Mouse (Mus musculus): ENCODE measurements around the gene Tns2.
A peak's percentile ranks its signal among the peaks of the same experiment; 100 is the strongest.

Gene Tns2

DNA sequence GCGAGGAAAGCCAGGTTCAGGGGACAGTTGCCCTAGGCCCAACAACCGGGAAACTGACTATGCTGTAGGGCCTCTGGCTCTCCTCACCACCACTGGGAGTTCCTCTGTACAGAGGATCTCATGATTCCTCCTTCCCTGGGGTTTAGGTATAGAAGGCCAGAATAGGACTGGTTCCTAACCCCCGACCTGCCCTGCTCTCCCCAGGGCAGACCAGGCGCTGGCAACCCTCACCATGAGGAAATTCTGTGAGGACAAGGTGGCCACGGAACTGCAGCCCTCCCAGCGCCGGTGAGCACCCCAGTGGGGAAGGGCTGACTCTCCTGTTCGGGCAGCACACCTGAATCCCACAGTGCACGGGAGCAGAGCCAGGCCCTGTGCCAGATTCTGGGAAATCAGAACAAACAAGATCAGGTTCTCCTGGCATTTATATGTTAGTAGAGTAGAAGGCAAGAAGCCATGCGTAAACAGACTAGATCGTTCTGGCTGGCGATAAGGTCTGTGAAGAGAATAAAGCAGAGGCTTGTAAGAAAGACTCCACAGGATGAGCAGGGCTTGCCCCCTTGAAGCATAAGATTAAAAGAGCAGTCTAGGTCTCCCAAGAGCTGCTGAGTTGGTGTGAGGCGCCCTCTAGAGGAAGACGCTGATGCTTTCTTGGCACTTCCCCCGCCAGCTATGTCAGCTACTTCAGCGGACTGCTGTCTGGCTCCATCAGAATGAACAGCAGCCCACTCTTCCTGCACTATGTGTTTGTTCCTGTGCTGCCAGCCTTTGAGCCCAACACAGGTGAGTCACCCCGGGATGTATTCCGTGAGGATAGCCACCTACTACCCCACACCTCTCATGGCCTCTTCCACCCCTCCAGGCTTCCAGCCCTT, 8.7 kb downstream of the Tns2 start:
- peak; percentile 63 for DNase-seq (ENCODE audit: extremely low spot score, low spot score)

- no peak for DNase-seq (ENCODE audit: extremely low spot score, low spot score)
Measured at GRCm38 (mm10) chr15:102110271-102110670, 10.1 kb downstream of the Tns2 start.

DNA sequence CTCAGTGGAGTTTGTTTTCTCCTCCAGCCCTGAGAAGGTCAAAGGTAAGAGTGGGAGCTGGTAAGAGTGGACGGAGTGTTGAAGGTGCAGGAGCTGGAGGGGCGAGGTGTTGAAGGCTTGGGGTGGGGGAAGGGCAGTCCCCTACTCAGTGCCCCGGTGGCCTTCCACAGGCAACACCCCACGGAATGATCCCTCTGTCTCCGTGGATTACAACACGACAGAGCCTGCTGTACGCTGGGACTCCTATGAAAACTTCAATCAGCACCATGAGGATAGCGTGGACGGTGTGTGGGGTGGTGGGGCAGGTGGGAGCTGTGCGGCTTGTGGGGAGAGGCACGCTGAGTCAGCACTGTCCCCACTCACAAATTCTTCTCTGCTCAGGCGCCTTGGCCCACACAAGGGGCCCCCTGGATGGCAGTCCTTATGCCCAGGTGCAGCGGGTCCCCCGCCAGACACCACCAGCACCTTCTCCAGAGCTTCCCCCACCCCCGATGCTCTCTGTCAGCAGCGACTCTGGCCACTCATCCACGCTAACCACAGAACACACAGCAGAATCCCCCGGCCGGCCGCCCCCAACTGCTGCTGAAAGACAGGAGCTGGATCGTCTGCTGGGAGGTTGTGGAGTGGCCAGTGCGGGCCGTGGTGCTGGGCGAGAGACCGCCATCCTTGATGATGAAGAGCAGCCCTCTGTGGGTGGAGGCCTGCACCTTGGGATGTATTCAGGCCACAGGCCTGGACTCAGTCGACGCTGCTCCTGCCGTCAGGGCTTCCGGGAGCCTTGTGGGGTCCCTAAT, 10.7 kb downstream of the Tns2 start:
- DNase-seq (ENCODE audit: extremely low spot score, low spot score), result no peak

GRCm38 (mm10) chr15:102111495-102111829, 11.2 kb downstream of the Tns2 start:
- no peak for DNase-seq (ENCODE audit: extremely low spot score, low spot score)

GRCm38 (mm10) chr15:102112181-102112580, 12.0 kb downstream of the Tns2 start:
- no peak for DNase-seq (ENCODE audit: extremely low spot score, low spot score)

GRCm38 (mm10) chr15:102112827-102113226, 12.6 kb downstream of the Tns2 start:
- no peak for DNase-seq (ENCODE audit: extremely low spot score, low spot score)

- no peak for DNase-seq (ENCODE audit: extremely low spot score, low spot score)
Measured at GRCm38 (mm10) chr15:102113674-102114073, 13.5 kb downstream of the Tns2 start.

GRCm38 (mm10) chr15:102114651-102115260, 14.5 kb downstream of the Tns2 start:
- DNase-seq (ENCODE audit: extremely low spot score, low spot score), result no peak

DNA sequence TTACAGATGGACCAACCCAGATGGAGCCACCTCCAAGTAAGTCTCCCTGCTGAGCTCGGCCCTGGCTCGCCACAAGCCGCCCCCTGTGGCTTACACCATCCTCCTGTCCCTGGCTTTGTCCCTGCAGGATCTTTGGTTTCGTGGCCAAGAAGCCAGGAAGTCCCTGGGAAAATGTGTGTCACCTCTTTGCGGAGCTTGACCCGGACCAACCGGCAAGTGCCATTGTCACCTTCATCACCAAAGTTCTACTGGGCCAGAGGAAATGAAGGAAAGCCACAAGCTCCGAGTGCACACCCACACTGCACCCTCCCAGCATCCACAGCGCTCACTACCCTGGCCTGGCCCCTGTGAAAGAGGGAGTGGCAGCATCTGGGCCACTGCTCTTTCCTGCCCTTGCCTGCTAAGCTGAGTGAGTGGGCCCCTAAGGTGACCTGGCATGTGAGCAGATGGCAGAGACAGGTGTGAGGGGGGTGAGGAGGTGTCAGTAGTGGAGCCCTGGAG, 15.6 kb downstream of the Tns2 start:
- no peak for DNase-seq (ENCODE audit: extremely low spot score, low spot score)

GRCm38 (mm10) chr15:102116753-102117415, 16.7 kb downstream of the Tns2 start:
- no peak for DNase-seq (ENCODE audit: extremely low spot score, low spot score)

DNA sequence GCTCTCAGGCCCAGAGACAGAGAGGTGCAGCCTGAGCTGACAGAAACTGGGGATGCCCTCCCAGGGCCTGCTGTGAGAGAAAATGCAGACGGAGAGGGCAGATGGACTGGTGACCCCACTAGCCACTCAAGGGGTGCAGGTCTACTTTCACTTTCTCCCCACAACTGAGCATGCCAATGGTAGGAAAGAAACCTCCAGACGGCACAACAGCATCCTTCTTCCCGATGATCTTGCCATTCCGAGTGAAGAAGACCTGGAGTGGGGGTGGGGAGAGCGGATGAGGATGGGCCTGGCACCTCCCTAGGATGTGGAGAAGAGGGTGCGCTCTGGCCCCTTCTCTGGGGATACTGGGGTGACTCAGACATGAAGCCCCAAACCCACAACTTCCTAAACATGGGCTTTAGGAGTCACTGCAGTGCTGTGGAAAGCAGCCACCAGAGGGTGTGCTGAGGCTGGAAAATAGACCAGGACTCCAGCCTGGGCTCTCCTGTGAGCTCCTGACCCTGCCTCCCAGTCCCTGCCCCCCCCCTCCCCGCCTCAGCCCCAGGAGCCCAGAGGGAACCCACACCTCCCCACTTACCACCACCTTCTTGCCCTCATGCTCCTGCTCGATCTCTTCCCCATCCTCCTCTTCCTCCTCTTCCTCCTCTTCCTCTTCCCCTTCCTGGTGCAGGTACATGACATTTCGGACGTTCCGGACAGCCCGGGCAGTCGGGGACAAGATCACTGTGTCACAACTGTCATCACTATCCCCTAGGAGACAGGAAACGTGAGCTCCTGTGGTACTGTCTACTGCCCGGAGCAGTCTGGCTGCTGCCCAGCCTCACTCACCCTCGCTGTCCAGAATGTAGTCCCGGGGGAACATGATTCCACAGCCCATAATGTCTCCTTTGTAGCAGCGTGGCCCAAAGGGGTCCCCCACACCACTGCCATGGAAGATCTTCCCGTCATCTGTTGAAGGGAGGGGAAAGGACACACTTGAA, 17.5 kb downstream of the Tns2 start:
- DNase-seq (ENCODE audit: extremely low spot score, low spot score), result no peak

- DNase-seq (ENCODE audit: extremely low spot score, low spot score), result no peak
Measured at GRCm38 (mm10) chr15:102118591-102118990, 18.4 kb downstream of the Tns2 start.

GRCm38 (mm10) chr15:102119121-102119830, 19.1 kb downstream of the Tns2 start:
- no peak for DNase-seq (ENCODE audit: extremely low spot score, low spot score)

- DNase-seq (ENCODE audit: extremely low spot score, low spot score), result no peak
Measured at GRCm38 (mm10) chr15:102119831-102120170, 19.6 kb downstream of the Tns2 start.

DNA sequence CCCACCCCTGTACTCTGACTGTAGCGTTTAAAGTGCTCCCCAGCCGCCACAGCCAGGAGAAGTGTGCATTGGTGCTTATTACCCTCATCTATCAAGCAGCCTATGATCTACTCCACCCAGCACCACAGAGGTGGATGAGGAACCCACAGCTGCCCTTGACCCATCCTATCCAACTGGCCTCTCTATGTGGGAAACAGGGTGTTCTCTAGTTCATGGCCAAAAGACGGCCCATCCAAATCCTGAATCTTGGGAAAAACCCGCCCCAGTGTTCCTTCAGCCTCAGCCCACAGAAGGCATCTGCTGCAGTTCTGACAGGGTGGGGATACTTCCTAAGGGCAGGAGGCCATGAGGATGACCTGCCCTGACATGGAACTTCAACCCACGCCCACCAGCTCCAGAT, 20.3 kb downstream of the Tns2 start:
- no peak for DNase-seq (ENCODE audit: extremely low spot score, low spot score)

DNA sequence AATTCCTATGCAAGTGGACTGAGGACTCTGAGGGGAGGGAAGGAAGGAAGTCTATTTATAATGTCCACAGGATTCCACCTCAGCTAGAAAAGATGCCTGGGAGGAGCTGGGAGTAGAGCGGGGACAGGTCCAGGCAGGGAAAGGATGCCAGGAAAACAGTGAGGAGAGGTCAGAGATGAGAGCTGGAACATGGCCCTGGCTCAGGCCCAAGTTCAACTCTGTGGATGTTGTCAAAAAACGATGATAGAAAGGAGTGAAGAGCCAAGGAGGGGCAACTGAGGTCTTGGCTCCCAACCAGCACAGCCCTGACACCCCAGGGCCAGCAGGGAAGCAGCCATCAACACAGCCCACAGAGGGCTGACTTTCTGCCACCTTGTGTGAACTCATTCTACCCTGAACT, 26.1 kb downstream of the Tns2 start:
- no peak for DNase-seq (ENCODE audit: extremely low spot score, low spot score)

DNA sequence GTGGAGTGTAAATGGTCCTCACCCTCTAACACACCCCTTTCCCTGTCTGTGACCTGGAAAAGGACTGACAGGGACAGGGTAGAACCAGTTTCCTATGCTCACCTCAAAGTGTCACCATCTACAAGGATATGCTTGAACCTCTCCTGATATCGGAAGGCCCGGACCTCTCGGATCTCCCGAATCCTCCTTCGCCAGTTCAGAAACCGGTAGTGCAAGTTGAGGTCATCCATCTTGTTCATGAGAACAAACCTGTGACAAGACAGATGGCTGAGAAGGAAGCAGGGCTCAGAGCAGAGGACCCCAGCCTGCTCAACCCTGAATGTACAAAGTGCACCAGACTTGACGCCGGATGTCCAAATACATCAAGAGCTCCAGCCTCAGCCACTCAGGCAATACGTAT, 33.1 kb downstream of the Tns2 start:
- DNase-seq (ENCODE audit: extremely low spot score, low spot score), result no peak

DNA sequence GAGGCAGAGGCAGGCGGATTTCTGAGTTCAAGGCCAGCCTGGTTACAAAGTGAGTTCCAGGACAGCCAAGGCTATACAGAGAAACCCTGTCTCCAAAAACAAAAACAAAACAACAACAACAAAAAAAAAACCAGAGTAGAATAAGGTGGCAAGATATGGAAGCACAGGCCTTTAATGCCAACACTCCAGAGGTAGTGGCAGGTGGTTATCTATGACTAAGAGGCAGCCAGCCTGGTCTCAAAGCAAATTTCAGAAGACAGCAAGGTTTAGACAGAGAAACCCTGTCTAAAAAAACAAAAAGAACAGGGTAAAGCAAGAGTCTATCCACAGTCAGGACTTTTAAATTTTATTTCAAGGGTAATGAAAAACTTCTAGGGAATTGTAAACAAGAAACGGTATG, 34.5 kb downstream of the Tns2 start:
- no peak for DNase-seq (ENCODE audit: extremely low spot score, low spot score)

DNA sequence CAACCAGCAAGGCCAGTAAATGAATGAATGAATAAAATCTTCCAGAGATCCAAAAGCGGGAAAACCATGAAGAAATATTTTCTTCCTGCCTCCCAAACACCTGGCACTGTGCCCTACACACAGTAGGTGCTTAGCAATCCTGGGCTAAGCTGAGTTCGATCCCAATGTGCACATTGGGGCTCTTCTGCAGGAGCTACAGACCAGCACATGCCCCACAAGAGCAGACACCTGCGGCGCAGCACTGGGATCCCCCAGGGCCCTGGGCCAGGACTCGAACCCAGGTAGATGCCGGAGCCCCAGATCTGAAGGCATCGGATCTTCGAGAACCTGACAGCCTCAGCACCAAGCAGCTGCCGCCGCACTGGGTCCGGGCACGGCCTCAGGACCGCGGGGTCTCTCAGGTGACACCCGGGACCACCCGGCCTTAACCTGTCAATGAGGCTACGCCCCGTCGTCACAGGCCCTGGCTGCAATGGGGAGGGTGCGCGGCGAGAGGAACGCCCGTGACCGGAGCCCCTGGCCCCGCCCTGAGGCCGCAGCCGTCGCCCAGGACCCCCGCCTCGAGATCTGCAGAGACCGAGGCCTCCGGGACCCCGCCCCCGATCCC, 35.4 kb downstream of the Tns2 start:
- DNase-seq (ENCODE audit: extremely low spot score, low spot score), result no peak

Data from neural tube, embryonic 10.5 days (tissue).